Mouse (Mus musculus) lung, postnatal 10 days (tissue): Measurements from ENCODE around the gene Vangl2.
"Not testable (repeated sequence)": the region's sequence is repeated elsewhere in the genome, so short reads cannot be mapped to it uniquely, and the experiment has no call there.

ENCODE experiments used
- DNase-seq: peaks from one replicate; pipeline ENCODE4 v3.0.0; 2021

The Vangl2 gene

DNA sequence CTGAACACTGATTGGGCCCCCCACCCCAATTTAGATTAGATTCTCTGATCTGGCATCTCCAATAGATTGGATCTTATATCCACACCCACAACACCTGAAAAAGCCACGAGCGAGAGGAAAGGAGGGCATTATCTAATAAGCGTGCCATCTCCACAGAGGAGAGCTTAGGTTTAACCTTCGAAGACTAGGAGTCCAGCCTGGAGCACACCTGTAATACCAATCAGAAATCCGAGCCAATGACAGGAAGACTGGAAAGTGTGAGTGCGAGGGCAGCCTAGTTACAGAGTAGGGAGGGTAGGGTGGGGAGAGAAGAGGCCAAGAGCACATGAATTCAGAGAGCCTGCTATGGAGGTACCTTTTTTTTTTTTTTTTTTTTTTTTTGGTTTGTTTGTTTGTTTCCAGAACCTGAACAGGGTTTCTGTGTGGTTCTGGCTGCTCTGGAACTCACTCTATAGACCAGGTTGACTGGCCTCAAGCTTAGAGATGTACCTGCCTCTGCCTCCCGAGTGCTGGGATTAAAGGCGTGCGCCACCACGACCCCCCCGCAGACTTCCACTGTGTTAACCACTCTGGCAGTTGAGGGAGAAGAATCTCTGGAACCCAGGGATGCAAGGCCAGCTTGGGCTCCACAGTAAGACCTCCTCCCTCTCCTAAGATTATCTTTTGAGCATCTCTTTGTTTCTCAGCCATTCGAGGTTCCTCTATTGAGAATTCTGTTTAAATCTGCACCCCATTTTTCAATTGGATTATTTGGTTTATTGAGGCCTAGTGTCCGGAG lies 29.2 kb downstream of the Vangl2 start:
- DNase-seq: no peak

- DNase-seq: no peak
Observed at GRCm38 (mm10) chr1:171996701-171997100, 31.5 kb downstream of the Vangl2 start.

DNA sequence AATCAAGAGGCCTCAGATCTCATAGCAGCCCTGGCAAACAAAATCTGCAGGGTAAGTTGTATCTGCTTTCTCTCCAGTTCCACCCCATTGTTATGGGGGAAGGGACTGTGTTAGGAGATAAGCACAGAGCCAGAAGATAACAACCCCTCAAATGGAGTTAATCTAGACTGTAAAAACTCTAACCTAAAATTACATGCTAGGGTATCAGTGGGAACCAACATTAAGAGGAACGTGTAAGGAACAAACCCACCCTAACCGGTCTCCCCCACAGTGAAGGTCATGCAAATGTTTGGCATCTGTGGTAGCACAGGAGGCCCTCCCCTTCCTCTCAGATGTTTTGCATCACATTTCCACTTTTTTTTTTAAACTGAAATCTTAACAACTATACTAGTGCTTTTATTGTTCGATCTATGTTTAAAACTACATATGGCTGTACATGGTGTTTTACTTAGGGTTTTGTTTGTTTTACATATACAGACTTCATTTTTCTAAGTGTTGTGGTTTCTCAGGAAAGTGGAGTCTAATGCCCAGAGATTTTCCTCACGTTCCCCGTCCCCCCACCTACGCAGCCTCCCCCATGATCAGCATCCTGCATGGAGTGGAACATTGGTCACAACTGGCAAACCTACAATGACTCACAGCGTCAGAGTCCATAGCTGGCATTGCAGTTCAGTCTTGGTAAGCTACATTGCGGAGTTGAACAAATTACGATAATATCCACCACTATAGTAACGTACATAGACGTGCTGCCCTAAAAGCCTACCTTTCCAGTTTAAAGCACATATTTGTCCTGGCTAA lies 33.1 kb downstream of the Vangl2 start:
- no peak for DNase-seq

- DNase-seq: no peak
Observed at GRCm38 (mm10) chr1:171994501-171994900, 33.7 kb downstream of the Vangl2 start.

- DNase-seq: no peak
Observed at GRCm38 (mm10) chr1:171992901-171993530, 35.2 kb downstream of the Vangl2 start.

- no peak for DNase-seq
Observed at GRCm38 (mm10) chr1:171991883-171992282, 36.4 kb downstream of the Vangl2 start.

DNA sequence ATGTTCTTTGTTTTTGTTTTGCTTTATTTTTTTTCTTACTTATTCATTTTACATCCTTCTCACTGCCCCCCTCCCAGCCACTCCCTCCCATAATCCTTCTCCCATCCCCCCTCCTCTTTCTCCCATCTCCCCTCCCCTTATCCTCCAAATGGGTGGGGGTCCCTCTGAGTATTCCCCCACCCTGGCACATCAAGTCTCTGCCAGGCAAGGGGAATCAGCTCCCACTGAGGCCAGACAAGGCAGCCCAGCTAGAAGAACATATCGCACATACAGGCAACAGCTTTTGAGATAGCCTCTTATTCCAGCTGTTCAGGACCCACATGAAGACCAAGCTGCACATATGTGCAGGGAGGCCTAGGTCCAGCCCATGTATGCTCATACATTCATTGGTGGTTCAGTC lies 44.1 kb downstream of the Vangl2 start:
- no peak for DNase-seq

GRCm38 (mm10) chr1:171983372-171984001 lies 44.8 kb downstream of the Vangl2 start:
- no peak for DNase-seq

DNA sequence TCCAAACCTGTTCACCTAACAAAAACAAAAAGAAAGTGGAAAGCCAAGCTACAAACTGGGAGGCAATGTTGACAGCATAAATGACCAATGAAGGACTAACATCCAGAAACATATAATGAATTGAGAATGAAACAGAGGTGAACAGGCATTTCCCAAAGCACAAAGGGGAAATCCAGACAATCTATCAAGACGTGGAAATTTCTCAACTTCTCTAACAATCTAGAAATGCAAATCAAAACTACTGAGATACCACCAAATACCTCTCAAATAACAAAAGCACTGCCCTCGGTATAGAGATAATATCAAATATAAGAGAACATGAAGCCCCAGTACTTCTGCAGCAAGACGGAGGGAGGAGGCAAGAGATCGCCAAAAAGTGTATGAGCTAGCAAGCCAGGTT lies 45.5 kb downstream of the Vangl2 start:
- no peak for DNase-seq

GRCm38 (mm10) chr1:171982170-171982569 lies 46.1 kb downstream of the Vangl2 start:
- DNase-seq: no peak

DNA sequence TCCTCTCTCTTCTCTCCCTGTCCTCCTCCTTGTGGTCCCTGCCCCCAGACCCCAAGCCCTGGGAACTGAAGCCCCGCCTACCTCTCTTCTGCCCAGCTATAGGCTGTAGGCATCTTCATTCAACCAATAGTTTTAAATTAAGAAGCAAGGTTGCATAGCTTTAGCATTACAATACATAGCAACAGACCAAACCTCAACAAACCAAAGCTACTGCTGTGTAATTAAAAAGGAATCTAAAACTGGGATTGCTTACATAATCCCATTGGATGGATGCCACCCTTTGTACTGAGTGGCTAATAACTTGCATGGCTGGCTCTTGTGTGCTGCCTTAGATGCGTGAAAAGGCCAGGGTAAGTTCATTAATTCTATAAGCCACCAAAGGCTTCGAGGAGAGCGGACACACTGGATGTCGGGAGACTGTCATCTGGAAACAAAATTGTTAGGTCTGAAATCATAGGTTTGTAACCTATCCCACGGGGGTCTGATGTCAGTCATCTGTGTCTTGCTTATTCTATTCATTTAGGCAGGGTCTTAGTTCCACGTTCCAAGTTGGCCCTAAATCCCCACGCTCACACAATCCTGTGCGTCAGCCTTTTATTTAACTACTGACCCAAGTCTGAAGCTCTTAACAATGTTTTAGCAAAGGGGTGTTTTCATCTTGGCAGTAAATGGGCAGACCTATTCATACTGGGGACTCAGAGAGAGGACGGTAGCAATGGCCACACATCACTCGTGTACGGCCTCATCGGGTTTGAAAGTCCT lies 48.1 kb downstream of the Vangl2 start:
- DNase-seq: peak; percentile 39

DNA sequence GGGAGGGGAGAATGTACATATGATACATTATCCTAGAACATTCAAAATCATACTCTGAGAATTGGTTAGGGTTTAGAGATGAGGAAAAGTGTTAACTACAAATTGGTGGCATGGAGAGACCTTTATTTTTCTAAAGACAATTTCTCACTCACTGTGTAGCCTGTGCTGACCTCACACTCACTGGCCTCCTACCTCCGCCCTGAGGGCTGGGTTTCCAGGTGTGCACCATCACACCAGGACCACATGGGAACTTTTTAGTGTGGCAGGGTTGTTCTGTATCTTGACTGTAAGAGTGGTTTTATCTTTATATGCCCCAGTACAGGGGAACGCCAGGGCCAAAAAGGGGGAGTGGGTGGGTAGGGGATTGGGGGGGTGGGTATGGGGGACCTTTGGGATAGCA lies 50.4 kb downstream of the Vangl2 start:
- no peak for DNase-seq

- peak; percentile 15 for DNase-seq
Observed at GRCm38 (mm10) chr1:171976826-171977539, 51.3 kb downstream of the Vangl2 start.

DNA sequence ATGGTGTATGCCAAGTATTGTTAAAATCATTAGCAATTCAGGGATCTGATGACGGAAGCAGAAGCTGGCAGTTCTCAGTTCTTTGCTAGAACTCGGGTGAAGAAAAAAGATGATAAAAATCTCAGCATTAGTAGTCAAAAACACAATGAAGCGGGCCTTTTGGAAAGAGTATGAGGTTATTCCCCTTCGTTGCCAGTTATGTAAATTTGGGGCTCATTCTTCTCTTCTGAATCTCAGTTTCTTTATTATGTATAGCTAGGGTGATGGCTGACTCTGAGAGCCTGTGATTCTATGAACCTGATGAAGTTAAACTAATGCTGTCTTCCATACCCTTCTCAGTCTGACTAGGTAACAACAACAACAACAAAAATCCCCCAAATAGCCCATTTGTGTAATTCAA lies 52.4 kb downstream of the Vangl2 start:
- DNase-seq: no peak

DNA sequence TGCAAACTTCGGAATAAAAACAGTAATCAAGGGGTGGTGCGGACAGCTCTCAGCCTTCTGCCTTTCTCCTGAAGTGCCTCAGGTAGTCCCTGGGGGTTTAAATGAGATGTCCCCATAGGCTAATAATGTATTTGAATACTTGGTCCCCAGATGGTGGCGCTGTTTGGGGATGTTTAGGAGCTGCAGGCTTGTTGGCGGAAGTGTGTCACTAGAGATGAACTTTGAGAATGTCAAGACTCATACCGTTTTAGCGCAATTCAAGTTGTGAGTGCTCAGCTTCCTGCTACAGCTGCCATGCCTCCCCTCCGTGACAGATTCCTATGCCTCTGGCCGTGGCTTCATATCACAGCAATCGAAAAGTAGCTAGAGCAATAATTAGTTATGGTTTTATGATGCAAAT lies 52.9 kb downstream of the Vangl2 start:
- no peak for DNase-seq

DNA sequence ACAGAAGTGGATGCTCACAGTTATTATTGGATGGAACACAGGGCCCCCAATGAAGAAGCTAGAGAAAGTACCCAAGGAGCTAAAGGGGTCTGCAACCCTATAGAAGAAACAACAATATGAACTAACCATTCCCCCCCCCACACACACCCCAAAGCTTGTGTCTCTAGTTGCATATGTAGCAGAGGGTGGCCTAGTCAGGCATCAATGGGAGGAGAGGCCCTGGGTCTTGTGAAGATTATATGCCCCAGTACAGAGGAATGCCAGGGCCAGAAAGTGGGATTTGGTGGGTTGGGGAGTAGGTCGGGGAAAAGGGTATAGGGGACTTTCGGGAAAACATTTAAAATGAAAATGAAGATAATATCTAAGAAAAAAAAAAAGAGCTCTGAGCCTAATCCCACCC lies 53.9 kb downstream of the Vangl2 start:
- DNase-seq: not testable (repeated sequence)

DNA sequence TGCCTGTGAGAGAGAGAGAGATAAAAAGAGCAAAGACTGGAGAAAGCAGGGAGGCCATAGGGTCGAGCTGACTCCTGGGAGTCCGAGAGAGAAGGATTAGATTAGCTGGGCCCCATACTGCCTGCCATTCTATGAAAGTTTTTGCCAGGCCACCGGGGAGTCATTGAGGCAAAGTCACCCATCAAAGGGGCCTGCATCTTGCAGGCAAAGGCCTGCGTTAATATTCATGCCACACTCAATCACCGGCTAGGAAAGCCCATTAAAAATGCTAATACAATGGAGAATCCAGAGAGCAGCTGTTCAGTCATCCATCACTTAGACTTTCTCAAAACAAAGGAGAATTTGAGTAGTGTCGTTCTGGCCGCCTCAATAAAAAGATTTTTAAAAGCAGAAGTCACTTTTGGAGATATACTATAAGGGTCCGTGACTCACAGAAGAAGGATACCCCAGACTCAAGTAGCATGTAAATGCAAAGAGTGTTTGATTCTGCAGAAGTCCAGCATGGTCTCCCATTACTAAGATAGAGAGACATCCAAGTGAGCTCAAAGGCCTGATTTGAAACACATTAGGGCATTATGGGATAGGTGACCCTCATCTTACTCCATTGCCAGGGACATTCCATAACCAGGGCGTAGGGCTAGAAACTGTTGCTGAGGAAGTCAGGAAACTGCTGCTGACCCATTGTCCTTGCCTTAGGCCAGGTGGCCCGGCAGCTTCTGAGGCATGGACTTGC lies 57.2 kb downstream of the Vangl2 start:
- no peak for DNase-seq

DNA sequence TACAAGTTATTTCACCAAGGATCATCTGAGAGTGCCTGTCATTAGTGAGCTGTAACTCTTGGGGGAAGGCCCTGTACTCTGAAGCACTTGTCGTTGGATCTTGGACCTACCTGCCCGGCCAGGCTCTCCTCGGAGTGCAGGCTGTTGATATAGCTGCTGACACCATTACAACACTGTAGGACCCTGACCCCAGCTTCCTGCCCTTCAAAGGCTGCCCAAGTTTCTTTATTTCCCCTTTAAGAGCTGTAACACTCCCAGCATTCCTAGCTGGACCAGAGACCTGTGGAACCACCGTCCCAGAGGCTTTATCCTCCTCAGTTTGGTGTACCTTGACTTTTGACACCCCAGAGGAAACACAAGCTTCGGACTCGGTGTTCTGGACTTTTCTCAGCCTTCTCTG lies 59.0 kb downstream of the Vangl2 start:
- DNase-seq: no peak

DNA sequence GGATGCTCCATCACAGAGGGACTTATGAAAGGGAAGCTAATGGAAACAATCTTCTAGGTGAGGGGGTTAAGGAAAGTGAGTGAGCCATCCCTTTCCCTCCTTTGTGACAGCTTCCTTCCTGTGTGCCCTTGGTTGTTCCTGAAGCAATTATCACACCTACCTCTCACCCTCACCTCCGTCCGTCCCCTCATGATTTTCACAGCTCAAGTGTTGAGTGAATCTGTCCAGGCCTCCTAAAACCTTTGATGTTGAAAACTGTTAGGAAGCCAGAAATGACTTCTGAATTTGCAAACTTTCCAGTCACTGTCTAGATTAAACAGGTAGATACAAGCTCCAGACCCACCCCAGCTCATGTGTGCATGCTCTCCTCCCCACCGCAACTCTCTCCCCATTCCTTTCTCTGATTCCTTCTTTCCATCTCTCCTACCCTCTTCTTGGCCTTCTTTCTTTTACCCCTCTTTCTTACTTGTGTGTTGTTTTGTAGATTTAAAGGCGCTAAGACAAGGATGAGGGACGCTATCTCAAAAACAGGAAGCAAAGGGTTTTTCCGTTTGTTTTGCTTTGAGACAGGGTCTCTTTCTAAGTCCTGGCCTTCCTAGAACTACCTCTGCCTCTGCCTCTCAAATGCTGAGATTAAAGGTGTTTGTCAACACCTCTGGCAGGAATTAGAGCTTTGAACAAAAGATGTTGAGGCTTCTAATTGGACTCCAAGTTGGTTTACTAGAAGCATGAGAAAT lies 62.0 kb downstream of the Vangl2 start:
- DNase-seq: no peak

DNA sequence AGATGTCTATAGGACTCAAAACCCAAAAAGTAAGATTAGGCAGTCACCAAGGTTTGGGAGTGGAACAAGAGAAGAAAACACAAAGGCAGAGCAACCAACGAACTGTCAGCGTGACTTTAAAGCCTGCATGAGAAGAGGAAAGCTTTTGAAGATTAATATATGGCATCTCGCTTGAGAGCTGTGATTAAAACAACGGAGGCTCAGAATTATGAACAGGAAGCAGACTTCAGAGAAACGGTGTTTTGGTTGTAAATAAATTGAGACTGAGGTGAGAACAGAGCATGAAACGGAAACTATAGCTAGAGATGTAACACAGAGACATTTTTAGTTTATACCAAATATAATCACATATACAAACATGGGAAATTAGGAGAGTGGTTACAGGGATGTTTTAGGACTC lies 64.6 kb downstream of the Vangl2 start:
- DNase-seq: no peak
